Mouse (Mus musculus) cerebellum, postnatal 36 days (tissue): ENCODE measurements at regions not wholly inside any gene's neighbourhood (a gene's known extent, or its start where the extent isn't known, plus 50 kb on each side); places are given as distances from the start of the nearest gene placed in this dataset.

Experiments
- DNase-seq, 2 experiments: peaks; one replicate each; pipeline ENCODE4 v3.0.0; 2021 to 2022; ENCODE audit warnings: mixed read lengths in 2 of 2

DNA sequence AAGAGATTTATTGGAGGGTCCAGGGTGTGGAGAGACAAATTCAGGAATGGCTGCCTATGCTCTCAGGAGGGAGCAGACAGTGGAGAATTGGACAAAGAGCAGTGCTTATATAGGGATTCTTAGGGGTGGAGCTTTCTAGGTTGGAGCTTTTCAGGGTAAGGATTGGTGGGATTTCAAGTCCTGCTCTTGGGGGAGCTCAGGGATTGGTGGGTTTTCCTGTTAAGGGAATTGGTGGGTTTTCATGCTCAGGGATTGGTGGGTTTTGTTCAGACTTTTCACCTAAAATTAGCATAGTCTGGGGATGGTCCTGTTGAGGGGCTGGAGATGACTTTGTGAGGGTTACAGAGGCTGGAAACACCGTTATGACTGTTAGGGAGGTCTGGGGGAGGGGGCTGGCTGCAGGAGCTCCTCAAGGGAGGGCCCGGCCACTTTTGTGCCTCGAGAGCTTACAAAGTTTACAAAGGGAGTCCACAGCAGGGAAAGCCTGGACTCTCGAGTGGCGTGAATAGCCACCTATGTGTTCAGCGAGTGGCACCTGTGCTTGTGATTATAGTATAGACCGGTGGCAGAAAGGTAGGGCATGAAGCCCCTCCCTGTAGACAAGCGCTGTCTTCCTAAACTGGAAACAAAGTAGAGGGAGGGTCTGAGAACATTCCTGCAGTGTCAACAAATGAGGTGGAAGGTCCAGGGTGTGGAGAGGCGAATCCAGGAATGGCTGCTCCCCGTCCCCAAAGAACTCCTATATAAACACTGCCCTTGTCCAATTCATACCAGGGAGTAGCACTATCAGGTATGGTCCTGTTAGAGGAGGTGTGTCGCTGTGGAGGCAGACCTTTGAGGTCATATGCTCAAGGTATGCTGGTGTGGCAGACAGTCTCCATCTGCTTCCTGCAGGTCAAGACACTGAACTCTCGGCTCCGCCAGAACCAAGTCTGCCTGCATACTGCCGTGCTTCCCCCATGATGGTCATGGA, 278.1 kb upstream of the Zfp64 start:
- DNase-seq = no peak

GRCm38 (mm10) chr2:169222264-169222663, 266.9 kb upstream of the Zfp64 start:
- DNase-seq = no peak

GRCm38 (mm10) chr2:169221141-169221540, 265.8 kb upstream of the Zfp64 start:
- no peak for DNase-seq

DNA sequence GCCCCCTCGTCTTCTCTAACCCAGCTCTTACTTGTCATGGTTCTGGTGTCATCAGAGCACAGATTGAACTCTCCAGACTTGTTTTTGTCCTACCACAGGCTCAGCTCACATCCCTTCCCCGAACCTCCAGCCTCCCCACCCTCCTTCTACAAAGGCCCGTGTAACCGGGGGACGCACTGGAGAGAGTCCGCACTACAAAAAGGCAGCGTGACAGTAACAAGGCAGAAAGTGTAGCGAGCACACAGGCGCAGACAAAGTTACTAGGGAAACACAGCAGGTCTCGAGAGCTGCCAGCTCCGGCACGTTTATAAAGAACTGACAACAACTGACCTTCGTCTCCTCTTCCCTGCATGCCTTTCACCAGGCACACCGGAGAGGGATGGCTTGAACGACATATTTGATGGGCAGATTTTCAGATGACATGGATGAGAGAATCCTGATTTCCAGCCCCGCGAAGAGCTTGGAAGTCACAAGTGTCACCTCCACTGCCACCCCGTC, 260.2 kb upstream of the Zfp64 start:
- no peak for DNase-seq

DNA sequence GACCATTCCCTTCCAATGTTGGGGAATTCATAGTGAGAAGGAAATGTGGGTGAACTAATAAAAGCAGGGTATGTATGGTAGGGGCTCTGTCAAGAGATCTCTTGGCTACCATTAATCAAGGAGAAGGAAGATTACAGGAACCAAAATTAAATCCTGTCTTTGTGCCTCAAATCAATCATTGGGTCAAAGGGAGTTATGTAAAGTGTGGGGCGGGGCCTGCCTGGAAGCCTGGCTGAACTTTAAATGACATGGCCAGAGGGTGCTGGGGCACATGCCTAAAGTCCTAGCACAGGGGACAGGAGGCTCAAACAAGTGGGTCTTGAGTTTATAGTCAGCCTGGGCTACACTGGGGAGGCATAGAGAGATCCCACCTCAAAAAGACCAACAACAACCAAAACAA, 259.0 kb upstream of the Zfp64 start:
- DNase-seq = no peak

- DNase-seq = no peak
Measured at GRCm38 (mm10) chr2:169213314-169213713, 257.9 kb upstream of the Zfp64 start.

- DNase-seq = no peak
Measured at GRCm38 (mm10) chr2:169212676-169213257, 257.4 kb upstream of the Zfp64 start.

DNA sequence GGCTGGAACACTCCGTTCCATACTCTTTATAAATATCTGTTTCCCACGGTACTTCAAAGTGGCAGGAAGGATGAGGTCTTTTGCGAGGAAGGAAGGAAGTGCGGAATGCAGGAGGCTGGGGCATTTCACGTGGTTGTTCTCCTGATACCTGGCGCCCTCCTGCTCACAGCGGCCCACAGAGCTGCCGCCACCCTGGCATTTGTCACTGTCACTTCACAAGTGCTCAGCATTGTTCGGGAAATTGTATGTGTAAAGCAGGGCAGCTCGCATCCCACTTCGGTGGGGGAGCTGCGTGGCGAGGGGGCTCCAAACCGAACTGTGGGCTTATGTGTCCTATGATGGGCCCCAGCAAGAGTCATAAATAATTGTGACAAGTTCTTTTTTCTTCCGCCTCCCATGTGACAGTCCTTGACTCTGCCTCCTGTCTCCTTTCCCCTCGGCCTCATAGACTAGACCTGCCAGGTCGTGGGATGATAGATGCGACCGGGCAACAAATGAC, 248.9 kb upstream of the Zfp64 start:
- DNase-seq = no peak

GRCm38 (mm10) chr2:169191974-169192373, 236.6 kb upstream of the Zfp64 start:
- DNase-seq = no peak

- DNase-seq = no peak
Measured at GRCm38 (mm10) chr2:169191465-169191864, 236.1 kb upstream of the Zfp64 start.

GRCm38 (mm10) chr2:169177565-169177964, 222.2 kb upstream of the Zfp64 start:
- DNase-seq = no peak

GRCm38 (mm10) chr2:169168795-169169194, 213.4 kb upstream of the Zfp64 start:
- no peak for DNase-seq

- DNase-seq = no peak
Measured at GRCm38 (mm10) chr2:169168376-169168775, 213.0 kb upstream of the Zfp64 start.

DNA sequence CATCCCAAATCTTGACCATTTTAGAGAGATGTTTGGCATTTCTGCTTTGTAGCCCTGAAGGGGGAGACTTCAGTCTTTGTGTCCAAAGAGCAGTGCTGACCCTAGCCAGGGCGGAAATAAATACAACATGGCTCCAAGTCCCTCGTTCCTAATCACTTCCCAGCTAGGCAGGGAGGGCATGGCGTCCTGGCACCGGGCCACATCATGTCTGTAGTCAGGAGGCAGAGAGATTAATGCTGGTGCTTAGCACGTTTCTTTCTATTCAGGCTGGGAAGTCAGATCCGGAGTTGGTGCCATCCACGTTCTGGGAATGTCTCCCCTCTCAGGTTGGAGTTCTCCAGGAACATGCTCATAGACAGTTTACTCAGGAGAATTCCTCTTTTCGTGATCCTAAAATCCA, 206.3 kb upstream of the Zfp64 start:
- DNase-seq = no peak

GRCm38 (mm10) chr2:169158760-169159159, 203.4 kb upstream of the Zfp64 start:
- no peak for DNase-seq

DNA sequence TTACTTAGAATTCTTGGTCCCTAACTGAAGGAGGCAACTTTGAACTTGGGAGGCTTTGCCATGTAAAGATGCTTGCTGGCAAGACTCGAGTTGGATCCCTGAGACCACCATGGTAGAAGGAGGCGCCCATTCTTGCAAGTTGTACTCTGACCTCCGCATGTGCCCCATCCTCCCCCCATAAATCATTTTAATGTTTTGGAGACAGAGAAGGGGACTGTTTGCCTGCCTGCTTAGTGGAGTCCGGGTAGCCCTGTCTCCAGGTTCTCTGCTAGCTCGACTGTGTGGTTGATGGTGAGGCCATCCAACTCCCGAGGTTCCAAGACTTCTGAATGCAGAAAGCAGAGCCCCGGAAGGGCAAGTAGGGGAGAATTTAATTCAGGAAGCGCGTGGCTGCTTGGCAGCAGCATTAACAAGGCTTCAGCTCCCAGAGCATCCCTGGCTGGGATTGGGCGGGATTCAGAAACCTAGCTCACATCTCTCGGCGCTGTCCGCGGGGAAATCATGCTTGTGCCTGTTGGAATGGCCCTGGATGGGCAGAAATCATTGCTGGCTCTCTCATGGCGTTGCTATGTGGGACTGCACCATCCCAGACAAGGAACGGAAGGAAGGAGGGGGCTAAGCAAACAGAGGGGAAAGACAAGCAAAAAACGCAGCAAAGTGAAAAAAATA, 202.8 kb upstream of the Zfp64 start:
- no peak for DNase-seq

GRCm38 (mm10) chr2:169156908-169157307, 201.5 kb upstream of the Zfp64 start:
- no peak for DNase-seq

- no peak for DNase-seq
Measured at GRCm38 (mm10) chr2:169154881-169155280, 199.5 kb upstream of the Zfp64 start.

DNA sequence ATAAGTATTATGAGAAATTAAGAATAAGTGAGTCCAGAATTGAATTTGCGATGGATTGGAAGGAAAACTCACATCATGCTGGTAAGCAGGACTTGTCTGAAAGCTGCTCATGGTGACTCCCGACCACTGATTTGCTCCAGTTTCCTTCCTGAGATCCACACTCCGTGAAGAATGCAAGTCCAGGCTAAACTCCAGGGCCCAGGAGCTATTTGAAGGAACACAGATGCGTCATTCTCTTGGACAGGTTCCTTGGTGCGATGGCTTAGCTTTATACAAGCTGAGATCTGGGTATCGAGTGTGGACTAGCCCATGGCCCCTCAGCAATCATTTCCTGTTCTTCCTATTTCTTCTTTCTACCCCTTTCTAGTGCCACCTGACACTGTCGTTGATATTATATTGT, 192.3 kb upstream of the Zfp64 start:
- DNase-seq = no peak

GRCm38 (mm10) chr2:169142224-169142623, 186.8 kb upstream of the Zfp64 start:
- no peak for DNase-seq

DNA sequence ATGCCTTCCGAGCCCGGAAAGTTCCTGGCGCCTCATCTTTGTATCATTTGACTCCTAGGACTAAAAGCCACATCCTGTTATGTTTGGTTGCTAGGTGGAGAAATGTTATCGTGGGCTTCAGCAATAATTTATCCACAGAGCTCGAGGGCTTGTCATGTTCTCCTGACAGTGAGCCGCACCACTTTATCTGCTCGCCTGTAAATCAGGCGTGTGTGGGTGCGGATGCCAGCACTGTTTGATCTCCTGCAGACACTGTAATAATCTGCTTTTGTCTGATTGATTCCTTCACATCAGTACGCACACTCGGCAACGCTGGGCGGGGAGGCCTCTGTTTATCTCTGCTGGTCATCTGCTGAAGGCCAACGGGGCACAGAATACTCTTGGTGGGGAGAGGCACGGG, 178.5 kb upstream of the Zfp64 start:
- no peak for DNase-seq

DNA sequence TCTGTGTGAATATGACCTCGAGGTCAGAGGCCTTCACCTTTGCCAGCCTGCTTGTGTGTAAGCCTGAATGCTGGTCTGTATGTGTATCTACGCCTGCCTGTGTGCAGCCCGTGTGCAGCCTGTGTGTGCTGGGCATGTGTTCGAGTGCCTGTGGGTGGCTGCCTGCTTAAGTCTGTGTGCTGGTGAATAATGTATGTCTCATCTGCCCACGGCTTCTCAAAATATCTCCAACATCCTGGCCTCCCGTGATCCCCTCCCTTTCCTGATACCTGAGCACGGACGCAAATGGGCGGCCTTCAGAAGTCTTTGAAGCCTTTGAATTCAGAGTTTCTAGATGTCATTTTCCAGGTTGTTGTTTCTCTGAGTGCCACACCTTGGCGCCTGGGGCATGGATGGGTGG, 170.1 kb upstream of the Zfp64 start:
- DNase-seq = no peak

- no peak for DNase-seq
Measured at GRCm38 (mm10) chr2:169122887-169123286, 167.5 kb upstream of the Zfp64 start.
